ENCODE assay signal across 16 mouse cellular contexts in genomic region chr13:51155178-51156013, GRCm38 (mm10). TPM values are rescaled to one million over a fixed set of nuclear protein-coding genes. Genes with fewer than 3 reads are reported as not detected.
A peak's percentile ranks its signal among the peaks of the same experiment; 100 is the strongest.
DNase-seq lines count a peak whose midpoint lies in the region; ATAC-seq and TF ChIP-seq lines count a peak whose summit lies in the region.
"Had no signal": no experiment of that assay in that cellular context is flagged by ENCODE, and none has a peak within 500 bp of the region (broad histone marks: within the 10 kb centered on the region; RNA-seq: fewer than 3 reads in every experiment).

No protein-coding gene starts in this region.

- no peak overlapping the region for H3K4me3 ChIP-seq in forebrain, embryonic 15.5 days
- H3K4me3 ChIP-seq in forebrain, embryonic 12.5 days (replicated peaks) = no peak overlapping the region
- H3K4me3 ChIP-seq in lung, embryonic 14.5 days (ENCODE audit: low read depth, low read length) = no peak overlapping the region
- H3K4me3 ChIP-seq: neural tube, embryonic 12.5 days had no signal

- H3K4me2 ChIP-seq in forebrain, embryonic 15.5 days (replicated peaks) = no peak overlapping the region
- H3K4me2 ChIP-seq in forebrain, embryonic 12.5 days = no peak overlapping the region
- no peak overlapping the region for H3K4me2 ChIP-seq in lung, embryonic 14.5 days
- H3K4me2 ChIP-seq: neural tube, embryonic 12.5 days had no signal

- no peaks in the 10 kb centered on the region for H3K9me3 ChIP-seq in forebrain, embryonic 15.5 days
- no peaks in the 10 kb centered on the region for H3K9me3 ChIP-seq in forebrain, embryonic 12.5 days
- no peaks in the 10 kb centered on the region for H3K9me3 ChIP-seq in lung, embryonic 14.5 days (ENCODE audit: low read depth, low read length)
- H3K9me3 ChIP-seq: neural tube, embryonic 12.5 days had no signal

- no peak for TF ChIP-seq CTCF in lung, embryonic 14.5 days (IDR thresholded peaks at IDR 0.05; ENCODE audit: low read depth)

- peak; percentile 31; the same call in 1 of the 2 replicates for ATAC-seq in forebrain, embryonic 15.5 days (replicated peaks)
- no peak for ATAC-seq in forebrain, embryonic 12.5 days (ENCODE audit: low FRiP score)
- ATAC-seq in lung, embryonic 14.5 days (ENCODE audit: insufficient read depth) = peak; percentile 66
- ATAC-seq: inflammation-experienced regulatory T-cells, adult 6 months had no signal

- no peak overlapping the region for H3K27ac ChIP-seq in forebrain, embryonic 15.5 days (replicated peaks)
- H3K27ac ChIP-seq in forebrain, embryonic 12.5 days = no peak overlapping the region
- H3K27ac ChIP-seq in lung, embryonic 14.5 days (ENCODE audit: low read depth) = peak overlapping the region; percentile 56; the same call in 1 of the 2 replicates
- H3K27ac ChIP-seq: neural tube, embryonic 12.5 days had no signal

- H3K4me1 ChIP-seq in forebrain, embryonic 15.5 days = no peaks in the 10 kb centered on the region
- H3K4me1 ChIP-seq in forebrain, embryonic 12.5 days = no peaks in the 10 kb centered on the region
- H3K4me1 ChIP-seq in lung, embryonic 14.5 days (ENCODE audit: insufficient read depth) = no peaks in the 10 kb centered on the region
- H3K4me1 ChIP-seq: neural tube, embryonic 12.5 days had no signal

- 88% methylated on average over 15 of the region's 15 CpGs for WGBS in forebrain, embryonic 15.5 days
- WGBS in forebrain, embryonic 12.5 days = 96% methylated on average over 15 of the region's 15 CpGs
- 61% methylated on average over 15 of the region's 15 CpGs for WGBS in lung, embryonic 14.5 days

- peaks cover 28% of the 10 kb centered on the region for H3K36me3 ChIP-seq in forebrain, embryonic 15.5 days
- peaks cover 50% of the 10 kb centered on the region for H3K36me3 ChIP-seq in forebrain, embryonic 12.5 days (replicated peaks)
- H3K36me3 ChIP-seq in lung, embryonic 14.5 days (ENCODE audit: insufficient read depth) = peaks cover 41% of the 10 kb centered on the region

- DNase-seq in lung, embryonic 14.5 days = peak; percentile 56
- DNase-seq in lung, postnatal 25 days (ENCODE audit: low spot score) = no peak
- DNase-seq in adrenal gland, postnatal 36 days = peak; percentile 53 to 64
- peak; percentile 27 for DNase-seq in lung, postnatal 14 days
- no peak for DNase-seq in kidney, postnatal 14 days
- DNase-seq in gastrocnemius, postnatal 25 days = no peak
- DNase-seq: cerebellum, adult 9-11 months; gastrocnemius, postnatal 10 days; kidney, postnatal 4 days; left cerebral cortex, postnatal 4 days; thymus, postnatal 36 days had no signal

- H3K27me3 ChIP-seq in forebrain, embryonic 15.5 days = no peaks in the 10 kb centered on the region
- H3K27me3 ChIP-seq in forebrain, embryonic 12.5 days = no peaks in the 10 kb centered on the region
- H3K27me3 ChIP-seq in lung, embryonic 14.5 days (ENCODE audit: insufficient read depth, low read length) = no peaks in the 10 kb centered on the region
- H3K27me3 ChIP-seq: neural tube, embryonic 12.5 days had no signal

- H3K9ac ChIP-seq in forebrain, embryonic 15.5 days (replicated peaks) = no peak overlapping the region
- H3K9ac ChIP-seq in forebrain, embryonic 12.5 days = no peak overlapping the region
- no peak overlapping the region for H3K9ac ChIP-seq in lung, embryonic 14.5 days
- H3K9ac ChIP-seq: neural tube, embryonic 12.5 days had no signal

RNA-seq across cellular contexts. Expression of gene Nxnl2, which starts 15.4 kb away (rescaled TPM):
- polyA plus RNA-seq in forebrain, embryonic 15.5 days (2015; fragmentation: Nextera tagmentation; extraction: Ambion mirVana) = 0.97 and 1.4 TPM in 2 replicates
- polyA plus RNA-seq in forebrain, embryonic 12.5 days (2016; fragmentation: Nextera tagmentation; extraction: Ambion mirVana) = 0.52 and 0.76 TPM in 2 replicates
- polyA plus RNA-seq in lung, embryonic 14.5 days (2014; fragmentation: Nextera tagmentation; extraction: Ambion mirVana) = 0.72 and 2.4 TPM in 2 replicates
- total RNA-seq in adrenal gland, postnatal 36 days (2021) = under 1 TPM in 1 of 2 experiments, not detected in 1; 0.30 TPM
- total RNA-seq in gastrocnemius, postnatal 25 days (2021) = not detected
- total RNA-seq: MEL had no signal

RNA-seq across cellular contexts. Expression of gene Spin1, which starts 54.7 kb away (rescaled TPM):
- polyA plus RNA-seq in forebrain, embryonic 15.5 days (2015; fragmentation: Nextera tagmentation; extraction: Ambion mirVana) = 168 and 177 TPM in 2 replicates
- polyA plus RNA-seq in forebrain, embryonic 12.5 days (2016; fragmentation: Nextera tagmentation; extraction: Ambion mirVana) = 120 and 129 TPM in 2 replicates
- polyA plus RNA-seq in lung, embryonic 14.5 days (2014; fragmentation: Nextera tagmentation; extraction: Ambion mirVana) = 108 and 110 TPM in 2 replicates
- 10 to 100 TPM; 73.0 to 80.7 TPM for total RNA-seq in adrenal gland, postnatal 36 days (2021)
- total RNA-seq in gastrocnemius, postnatal 25 days (2021) = 10 to 100 TPM; 11.3 to 13.0 TPM

Comparison
In these comparisons a context has a peak if more than half of its experiments do, and no peak if none do; other contexts are left out.
1. DNase-seq: peak in lung, embryonic 14.5 days (single experiment), adrenal gland, postnatal 36 days (2 of 2) and lung, postnatal 14 days (single experiment); none in lung, postnatal 25 days (single experiment), kidney, postnatal 14 days (single experiment) and gastrocnemius, postnatal 25 days (single experiment).